Mouse (Mus musculus) midbrain, embryonic 16.5 days (tissue): ENCODE data around the gene Sik2. TPM values are rescaled to one million over a fixed set of nuclear protein-coding genes. Genes with fewer than 3 reads are reported as not detected.

ENCODE experiments used
- polyA plus RNA-seq: library from polyadenylated mRNA; unstranded; fragments of >200 nt; fragmentation: Nextera tagmentation; extraction: Ambion mirVana; gene quantifications from 2 replicates; pipeline ENCODE4 v1.2.1, GENCODE M21; 2015

The Sik2 gene
- polyA plus RNA-seq, 1 experiment from 2014 or later, result 20.2 TPM

Other genes with a start within 250 kb of the Sik2 start
- gene Fdxacb1, start 240.8 kb downstream of the Sik2 start, polyA plus RNA-seq, result 10.7 and 11.7 TPM in 2 replicates
- 57.2 and 61.5 TPM in 2 replicates for gene Alg9, start 234.1 kb downstream of the Sik2 start, polyA plus RNA-seq
- 46.7 and 56.0 TPM in 2 replicates for gene 1110032A03Rik, start 233.6 kb downstream of the Sik2 start, polyA plus RNA-seq
- 38.8 and 42.7 TPM in 2 replicates for gene Ppp2r1b, start 163.8 kb downstream of the Sik2 start, polyA plus RNA-seq
- not detected in 2 replicates for gene Btg4, start 51.8 kb upstream of the Sik2 start, polyA plus RNA-seq
- gene Layn, start 68.0 kb upstream of the Sik2 start, polyA plus RNA-seq, result 1.1 and 1.2 TPM in 2 replicates
- gene 4833427G06Rik, start 93.0 kb upstream of the Sik2 start, polyA plus RNA-seq, result 1.2 and 1.3 TPM in 2 replicates
- 0.03 TPM in 1 of 2 replicates, not detected in the other for gene Gm32742, start 156.4 kb upstream of the Sik2 start, polyA plus RNA-seq
- gene Pou2af1, start 204.6 kb upstream of the Sik2 start, polyA plus RNA-seq, result 0.11 and 0.16 TPM in 2 replicates